Mouse (Mus musculus) cerebral cortex, adult 2 months (tissue): ENCODE measurements around the gene Vmn1r194.

Experiments used
- WGBS: fragments of 180-500 bp; shearing (Covaris S2); methylation state at CpG from one replicate; pipeline ENCODE4 v1.1.7; 2018; 5-methylcytosine and 5-hydroxymethylcytosine counted together

Gene Vmn1r194

DNA sequence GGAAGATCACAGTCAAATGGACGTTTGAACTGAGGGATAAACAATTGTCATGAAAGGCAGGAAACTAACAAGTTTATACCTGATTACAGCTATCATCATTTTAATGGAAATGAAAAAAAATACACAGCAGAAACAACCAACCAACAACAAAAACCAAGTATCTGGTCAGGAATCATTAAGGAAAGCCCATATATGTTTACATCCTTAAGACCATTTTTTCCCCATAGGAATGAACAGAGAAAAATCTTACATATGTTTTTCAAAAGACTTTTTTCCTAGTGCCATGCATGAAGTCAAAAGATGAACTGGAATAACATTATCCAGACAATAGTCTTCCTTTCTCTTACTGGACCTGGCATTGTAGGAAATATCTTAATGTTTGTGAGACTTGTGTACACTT lies at the start of gene Vmn1r194:
TSS of gene Vmn1r194 (plus strand) at position 301 of the 400 bp plus-strand sequence.
- WGBS: 68% methylated on average over 1 of the region's 1 CpGs

DNA sequence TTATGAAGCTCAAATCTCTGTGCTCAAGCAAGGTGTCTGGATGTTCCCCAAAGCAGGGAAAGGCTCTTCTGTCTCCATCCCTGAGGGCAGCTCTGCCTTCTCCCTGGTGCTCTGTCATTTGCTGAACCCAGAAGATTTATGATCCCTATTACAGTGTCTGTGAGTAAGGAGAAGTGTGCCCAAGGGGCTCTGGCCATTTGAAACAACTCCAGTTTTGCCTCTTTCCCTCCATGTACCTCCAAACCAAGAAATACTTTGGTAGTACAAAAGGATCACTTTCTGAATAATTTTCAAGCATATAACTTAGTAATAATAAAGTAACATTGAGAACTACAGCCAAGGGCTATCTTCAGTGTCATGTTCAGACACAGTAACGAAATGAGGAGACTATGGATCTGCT lies 21.0 kb upstream of the Vmn1r194 start, which contains the start of gene Vmn1r193:
TSS of gene Vmn1r193 (minus strand) at position 101 of the 400 bp plus-strand sequence.
- WGBS: 64% methylated on average over 1 of the region's 1 CpGs

DNA sequence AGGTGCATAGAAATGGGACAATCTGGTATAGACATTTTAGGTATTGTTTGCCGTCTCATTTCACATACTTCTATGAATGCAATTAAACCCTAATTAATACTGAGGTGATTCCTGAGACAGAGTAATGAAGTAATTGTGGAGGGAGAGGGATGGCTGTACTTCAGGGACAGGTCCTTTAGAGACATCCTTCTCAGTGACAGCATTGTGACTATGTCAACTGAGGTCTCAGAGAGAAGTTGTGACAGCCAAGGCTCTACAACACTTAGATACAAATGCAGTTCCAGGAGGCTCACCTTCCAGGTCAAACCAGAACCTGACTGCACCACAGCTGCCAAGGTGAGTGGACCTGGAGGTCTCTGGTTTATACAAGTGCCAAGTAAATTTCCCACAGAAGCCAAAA lies 26.2 kb downstream of the Vmn1r194 start, which contains the start of gene Vmn1r195:
TSS of gene Vmn1r195 (plus strand) at position 301 of the 400 bp plus-strand sequence.
- 93% methylated on average over 1 of the region's 1 CpGs for WGBS

DNA sequence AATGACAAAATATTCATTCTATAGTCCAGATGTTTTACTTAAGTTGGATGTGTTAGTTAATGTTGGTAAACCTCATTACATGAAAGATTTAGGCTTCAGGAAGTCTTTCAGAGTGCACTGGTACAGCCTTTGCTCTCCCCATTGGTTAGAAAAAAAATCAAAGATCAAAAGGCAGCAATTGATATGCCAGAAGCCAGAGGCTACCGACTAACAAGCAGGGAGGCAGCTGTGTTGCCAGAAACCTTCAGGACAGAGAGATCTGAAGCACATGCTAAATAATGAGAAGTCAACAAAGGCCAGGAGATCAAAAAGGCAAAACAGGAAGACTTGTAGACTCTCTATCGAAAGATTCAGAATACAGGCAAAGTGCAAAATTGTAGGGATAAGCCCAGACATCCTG lies 27.7 kb downstream of the Vmn1r194 start:
- 41% methylated on average over 2 of the region's 2 CpGs for WGBS

DNA sequence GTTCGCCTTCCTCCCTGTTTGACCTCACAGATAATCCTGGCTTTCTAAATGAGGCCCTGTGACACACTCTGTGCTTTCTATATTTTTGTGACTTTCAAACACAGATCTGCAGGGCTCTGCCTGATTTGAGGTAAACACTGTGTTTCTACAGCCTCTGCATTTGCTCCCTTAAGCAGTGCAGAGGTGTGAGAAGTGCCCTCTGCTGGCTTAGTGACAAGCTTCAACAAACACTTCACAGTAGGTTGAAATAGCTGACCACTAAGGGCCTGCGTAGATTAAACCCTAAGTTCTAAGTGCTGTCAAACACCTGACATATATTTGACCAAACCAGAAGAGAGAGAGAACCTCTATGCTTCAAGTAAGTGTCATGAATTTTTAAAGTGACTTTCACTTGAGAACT lies 40.6 kb downstream of the Vmn1r194 start:
- WGBS: 86% methylated on average over 2 of the region's 2 CpGs

DNA sequence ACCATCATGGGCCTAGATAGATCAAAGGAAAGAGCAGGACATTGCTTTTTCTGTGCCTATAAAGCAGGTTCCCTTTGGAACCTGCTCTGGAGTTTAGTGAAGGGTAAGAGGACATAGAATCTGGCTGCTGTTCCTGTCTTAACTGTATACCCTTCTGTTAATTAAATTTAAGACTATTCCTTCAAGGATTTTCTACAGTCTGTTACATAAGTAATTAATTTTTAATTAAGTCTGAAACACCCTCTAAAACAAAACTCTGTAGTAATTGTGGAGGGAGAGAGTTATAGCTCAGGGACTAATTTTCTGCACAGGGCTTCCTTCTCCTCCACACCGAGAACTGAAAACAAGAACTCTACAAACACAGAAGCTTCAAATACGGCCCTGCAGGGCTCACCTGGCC lies 45.6 kb downstream of the Vmn1r194 start, which contains the start of gene Vmn1r196:
TSS of gene Vmn1r196 (plus strand) at position 301 of the 400 bp plus-strand sequence.
- 73% methylated on average over 2 of the region's 2 CpGs for WGBS
